ENCODE assay signal across 26 mouse cellular contexts in the genomic region with DNA sequence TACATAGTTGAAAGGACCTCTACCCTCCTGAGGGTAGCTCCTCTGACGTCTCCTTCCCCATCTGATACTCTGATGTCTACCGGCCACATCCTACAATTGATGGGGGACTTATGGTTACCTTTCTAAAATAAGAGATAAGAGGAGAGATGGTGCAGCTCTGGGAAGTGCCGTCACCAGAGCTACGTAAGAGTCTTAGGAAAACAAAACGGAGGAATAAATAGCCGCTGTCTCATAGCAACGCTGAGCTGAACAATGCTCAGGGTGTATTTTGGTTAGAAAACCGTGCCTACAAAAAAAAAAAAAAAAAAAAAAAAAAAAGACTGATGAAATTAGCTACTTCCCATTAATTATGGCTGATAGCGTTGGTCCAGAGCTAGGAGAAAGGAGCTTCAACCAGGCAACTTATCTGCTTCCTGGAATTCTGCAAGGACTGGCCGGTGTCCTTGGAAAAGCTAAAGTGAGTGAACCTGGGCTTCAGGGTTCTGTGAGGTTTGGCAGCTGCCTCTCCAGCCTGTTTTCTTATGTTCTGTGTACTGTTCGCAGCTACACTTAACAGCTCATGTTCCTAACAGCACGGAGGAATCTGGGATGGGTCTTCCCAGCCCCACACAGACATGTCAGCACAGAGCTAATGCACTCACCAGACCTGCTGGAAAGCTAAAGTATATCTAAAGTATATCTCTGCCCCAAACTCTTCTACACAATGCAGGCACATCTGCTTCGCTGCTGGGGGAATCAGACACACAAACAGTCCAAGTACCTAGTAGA. TPM values are rescaled to one million over a fixed set of nuclear protein-coding genes. Genes with fewer than 3 reads are reported as not detected.
DNase-seq lines count a peak whose midpoint lies in the region; ATAC-seq and TF ChIP-seq lines count a peak whose summit lies in the region.
"Had no signal": no experiment of that assay in that cellular context is flagged by ENCODE, and none has a peak within 500 bp of the region (broad histone marks: within the 10 kb centered on the region; RNA-seq: fewer than 3 reads in every experiment).

No protein-coding gene starts in this region.

- peak; percentile 29 for DNase-seq in adrenal gland, adult 8-10 months
- DNase-seq in adrenal gland, postnatal 36 days: no peak
- no peak for DNase-seq in heart, adult 18-20 months
- DNase-seq in right cerebral cortex, postnatal 10 days (ENCODE audit: low spot score in 2 of 2): peak; percentile 34 to 62
- no peak for DNase-seq in right cerebral cortex, postnatal 25 days
- DNase-seq in gastrocnemius, postnatal 25 days: no peak
- DNase-seq: adrenal gland, postnatal 25 days; cerebellum, adult 18-20 months; gastrocnemius, postnatal 10 days; heart, adult 2 months; heart, postnatal 4 days; kidney, adult 18-20 months; kidney, postnatal 4 days; lung, embryonic 14.5 days; lung, postnatal 36 days; right cerebral cortex, adult 18-20 months; thymus, postnatal 25 days had no signal

- H3K27me3 ChIP-seq in heart, embryonic 13.5 days (replicated peaks): 0 out of 2 replicates have a peak, but pooled peaks cover 5% of the 10 kb centered on the region
- H3K27me3 ChIP-seq: embryonic facial prominence, embryonic 13.5 days; limb, embryonic 13.5 days had no signal

- no peak for TF ChIP-seq CTCF in olfactory bulb, adult 2 months (IDR thresholded peaks at IDR 0.05; ENCODE audit: insufficient read depth, low read depth, low read length)

- no peak overlapping the region for H3K27ac ChIP-seq in heart, embryonic 13.5 days (replicated peaks)
- peak overlapping the region; percentile 88 for H3K27ac ChIP-seq in olfactory bulb, adult 2 months (ENCODE audit: insufficient read depth, low read depth, low read length)
- H3K27ac ChIP-seq: embryonic facial prominence, embryonic 13.5 days; heart, adult 2 months; hindbrain, embryonic 14.5 days; limb, embryonic 13.5 days; liver, embryonic 14.5 days had no signal

- H3K4me2 ChIP-seq in heart, embryonic 13.5 days: peak overlapping the region; percentile 16; the same call in 1 of the 2 replicates
- H3K4me2 ChIP-seq: embryonic facial prominence, embryonic 13.5 days; hindbrain, embryonic 14.5 days; limb, embryonic 13.5 days; lung, embryonic 14.5 days had no signal

- no peak for ATAC-seq in heart, embryonic 13.5 days (ENCODE audit: extremely low read depth, insufficient number of reproducible peaks, low FRiP score, low TSS enrichment)
- ATAC-seq: inflammation-experienced regulatory T-cells, adult 6 months; midbrain, embryonic 16.5 days had no signal

- H3K4me1 ChIP-seq in heart, embryonic 13.5 days: peaks cover 10% of the 10 kb centered on the region; the same call in 1 of the 2 replicates
- peaks cover 7% of the 10 kb centered on the region for H3K4me1 ChIP-seq in olfactory bulb, adult 2 months (ENCODE audit: control insufficient read depth, insufficient read depth, low read length)
- H3K4me1 ChIP-seq: limb, embryonic 13.5 days had no signal

- H3K9me3 ChIP-seq in heart, embryonic 13.5 days: no peaks in the 10 kb centered on the region
- H3K9me3 ChIP-seq: embryonic facial prominence, embryonic 13.5 days; limb, embryonic 13.5 days had no signal

- H3K4me3 ChIP-seq in heart, embryonic 13.5 days: no peak overlapping the region
- peak overlapping the region; percentile 11; the same call in 1 of the 2 replicates for H3K4me3 ChIP-seq in olfactory bulb, adult 2 months (ENCODE audit: insufficient read depth, low read depth, low read length)
- H3K4me3 ChIP-seq: embryonic facial prominence, embryonic 13.5 days; heart, adult 2 months; limb, embryonic 13.5 days; myocyte had no signal

- H3K36me3 ChIP-seq in heart, embryonic 13.5 days: no peaks in the 10 kb centered on the region
- H3K36me3 ChIP-seq: embryonic facial prominence, embryonic 13.5 days; limb, embryonic 13.5 days had no signal

- 0 out of 2 replicates have a peak overlapping the region, but pooled peaks have one; percentile 40 for H3K9ac ChIP-seq in heart, embryonic 13.5 days
- H3K9ac ChIP-seq: embryonic facial prominence, embryonic 13.5 days; hindbrain, embryonic 14.5 days; limb, embryonic 13.5 days; liver, embryonic 14.5 days; lung, embryonic 14.5 days had no signal

- TF ChIP-seq POLR2A in olfactory bulb, adult 2 months (IDR thresholded peaks at IDR 0.05; ENCODE audit: insufficient read depth, low read depth, low read length): no peak

- WGBS in heart, embryonic 13.5 days: 38% methylated on average over 13 of the region's 13 CpGs
- 24% methylated on average over 13 of the region's 13 CpGs for WGBS in olfactory bulb, adult 2 months

RNA-seq across cellular contexts. Expression of a gene that starts 26.5 kb away (rescaled TPM):
- total RNA-seq in adrenal gland, adult 8-10 months (2022): 100 to 1,000 TPM in 1 of 4 experiments, 10 to 100 TPM in 3; 69.6 to 107 (median 85.5) TPM
- total RNA-seq in adrenal gland, postnatal 36 days (2021): 10 to 100 TPM; 80.7 to 96.3 TPM
- polyA plus RNA-seq in heart, embryonic 13.5 days (2015; fragmentation: Nextera tagmentation; extraction: Ambion mirVana): 8.8 and 10.7 TPM in 2 replicates
- total RNA-seq in heart, adult 18-20 months (2021): 1 to 10 TPM; 8.1 to 8.5 TPM
- polyA plus RNA-seq in olfactory bulb, adult 2 months (2012; ENCODE audit: insufficient read depth, insufficient read length, low replicate concordance, missing spikeins): 370 TPM in 1 of 2 replicates, not detected in the other
- total RNA-seq in gastrocnemius, postnatal 25 days (2021): 1 to 10 TPM; 4.4 to 5.3 TPM

RNA-seq across cellular contexts. Expression of a gene that starts 50.5 kb away (rescaled TPM):
- total RNA-seq in adrenal gland, adult 8-10 months (2022): 1,000 to 10,000 TPM; 1,130 to 1,752 (median 1,322) TPM
- 1,000 to 10,000 TPM; 1,234 to 1,554 TPM for total RNA-seq in adrenal gland, postnatal 36 days (2021)
- polyA plus RNA-seq in heart, embryonic 13.5 days (2015; fragmentation: Nextera tagmentation; extraction: Ambion mirVana): 927 and 1,079 TPM in 2 replicates
- 100 to 1,000 TPM; 565 to 589 TPM for total RNA-seq in heart, adult 18-20 months (2021)
- polyA plus RNA-seq in olfactory bulb, adult 2 months (2012; ENCODE audit: insufficient read depth, insufficient read length, low replicate concordance, missing spikeins): 497 and 750 TPM in 2 replicates
- total RNA-seq in gastrocnemius, postnatal 25 days (2021): 100 to 1,000 TPM; 250 to 305 TPM

Comparison
In these comparisons a context has a peak if more than half of its experiments do, and no peak if none do; other contexts are left out.
1. DNase-seq: peak in adrenal gland, adult 8-10 months (single experiment) and right cerebral cortex, postnatal 10 days (2 of 2); none in adrenal gland, postnatal 36 days (0 of 2), heart, adult 18-20 months (0 of 2), right cerebral cortex, postnatal 25 days (single experiment) and gastrocnemius, postnatal 25 days (single experiment).
2. RNA of a gene that starts 26.5 kb away (total RNA-seq): 80.7 to 96.3 TPM in adrenal gland, postnatal 36 days and 69.6 to 107 TPM in adrenal gland, adult 8-10 months; 8.1 to 8.5 TPM in heart, adult 18-20 months and 4.4 to 5.3 TPM in gastrocnemius, postnatal 25 days; every median in the first group is over 4 times any median in the second.